Mouse (Mus musculus) MEL (cell line): Measurements from ENCODE around the gene March6. TPM values are rescaled to one million over a fixed set of nuclear protein-coding genes. Genes with fewer than 3 reads are reported as not detected.
A peak's percentile ranks its signal among the peaks of the same experiment; 100 is the strongest.

Experiments
- DNase-seq: peaks from one replicate; pipeline ENCODE4 v3.0.0; 2011; ENCODE audit warnings: low read depth, low spot score
- H3K27ac ChIP-seq: 2 replicates; pipeline ENCODE4 v1.5.1; 2012; ENCODE audit warnings: low read depth, mild to moderate bottlenecking, control low read depth, low read length, moderate library complexity; ENCODE audit not compliant: control insufficient read depth
- H3K27me3 ChIP-seq, 2 experiments: fragments of 150-350 bp in 1 of 2; sonication (generic) in 1 of 2; 2 replicates each; pipeline ENCODE4 v1.6.1; 2012; ENCODE audit warnings: low read length in 2 of 2, mild to moderate bottlenecking in 2 of 2, improper control_type of control experiment in 1 of 2, moderate library complexity in 1 of 2; ENCODE audit not compliant: insufficient read depth in 2 of 2, control insufficient read depth in 1 of 2
- H3K36me3 ChIP-seq, 2 experiments: 2 replicates each; pipeline ENCODE4 v1.6.1; 2012 to 2014; ENCODE audit warnings: low read length in 2 of 2, improper control_type of control experiment in 1 of 2, inconsistent platforms in 1 of 2, mild to moderate bottlenecking in 1 of 2; ENCODE audit not compliant: insufficient read depth in 2 of 2, control insufficient read depth in 1 of 2
- H3K4me1 ChIP-seq, 2 experiments: fragments of 150-350 bp in 1 of 2; sonication (generic) in 1 of 2; 2 replicates each; pipeline ENCODE4 v1.6.1; 2012; ENCODE audit warnings: low read length in 2 of 2, improper control_type of control experiment in 1 of 2, mild to moderate bottlenecking in 1 of 2; ENCODE audit not compliant: insufficient read depth in 2 of 2, control insufficient read depth in 1 of 2
- H3K4me3 ChIP-seq, 2 experiments: fragments of 150-350 bp in 1 of 2; sonication (generic) in 1 of 2; 2 replicates each; pipeline ENCODE4 v1.5.1; 2012; ENCODE audit warnings: low read depth in 2 of 2, low read length in 2 of 2, mild to moderate bottlenecking in 2 of 2, moderate library complexity in 2 of 2, control low read depth in 1 of 2, improper control_type of control experiment in 1 of 2; ENCODE audit not compliant: control insufficient read depth in 1 of 2, insufficient read depth in 1 of 2
- H3K79me2 ChIP-seq: 2 replicates; pipeline ENCODE4 v1.6.1; 2012; ENCODE audit warnings: mild to moderate bottlenecking, low read length, moderate library complexity; ENCODE audit not compliant: control insufficient read depth, poor library complexity, insufficient read depth
- H3K9ac ChIP-seq: 2 replicates; pipeline ENCODE4 v1.6.1; 2012; ENCODE audit warnings: low read depth, mild to moderate bottlenecking, control low read depth, low read length, moderate library complexity; ENCODE audit not compliant: control insufficient read depth, poor library complexity, severe bottlenecking
- H3K9me3 ChIP-seq: fragments of 150-350 bp; sonication (generic); replicated peaks from 2 replicates; pipeline ENCODE4 v1.6.1; 2012; ENCODE audit warnings: mild to moderate bottlenecking, low read length, improper control_type of control experiment, moderate library complexity; ENCODE audit not compliant: insufficient read depth
- ELF1 ChIP-seq: IDR thresholded peaks from 2 replicates; pipeline ENCODE4 v1.6.1; 2014; ENCODE audit warnings: low read depth, mild to moderate bottlenecking, inconsistent platforms, low read length, improper control_type of control experiment, moderate library complexity
- ETS1 ChIP-seq: IDR thresholded peaks from 2 replicates; pipeline ENCODE4 v1.6.1; 2012; ENCODE audit warnings: low read depth, mild to moderate bottlenecking, inconsistent platforms, low read length, improper control_type of control experiment, moderate library complexity
- GABPA ChIP-seq: IDR thresholded peaks from 2 replicates; pipeline ENCODE4 v1.6.1; 2012; ENCODE audit warnings: low read depth, mild to moderate bottlenecking, inconsistent platforms, low read length, improper control_type of control experiment, moderate library complexity
- GATA1 ChIP-seq: IDR thresholded peaks from 2 replicates; pipeline ENCODE4 v1.6.1; 2011; ENCODE audit warnings: low read depth, low read length, improper control_type of control experiment
- JUND ChIP-seq: IDR thresholded peaks from 2 replicates; pipeline ENCODE4 v1.6.1; 2011; ENCODE audit warnings: low read depth, mild to moderate bottlenecking, improper control_type of control experiment, low read length
- KAT2A ChIP-seq: conservative IDR thresholded peaks from 2 replicates; pipeline ENCODE4 v1.6.1; 2012; ENCODE audit warnings: low read depth, low read length, improper control_type of control experiment, inconsistent platforms
- MAX ChIP-seq: IDR thresholded peaks from 2 replicates; pipeline ENCODE4 v1.6.1; 2011; ENCODE audit warnings: low read length, improper control_type of control experiment
- MXI1 ChIP-seq: IDR thresholded peaks from 2 replicates; pipeline ENCODE4 v1.6.1; 2011; ENCODE audit warnings: mild to moderate bottlenecking, low read depth, low read length, improper control_type of control experiment
- NELFE ChIP-seq: IDR thresholded peaks from 2 replicates; pipeline ENCODE4 v1.6.1; 2011; ENCODE audit warnings: low read depth, low read length, improper control_type of control experiment
- RAD21 ChIP-seq: IDR thresholded peaks from 2 replicates; pipeline ENCODE4 v1.6.1; 2011; ENCODE audit warnings: mild to moderate bottlenecking, low read depth, low read length, improper control_type of control experiment
- SIN3A ChIP-seq: IDR thresholded peaks from 2 replicates; pipeline ENCODE4 v1.6.1; 2012; ENCODE audit warnings: low read length, improper control_type of control experiment, inconsistent platforms
- TCF12 ChIP-seq: IDR thresholded peaks from 2 replicates; pipeline ENCODE4 v1.6.1; 2014; ENCODE audit warnings: low read depth, mild to moderate bottlenecking, inconsistent platforms, low read length, improper control_type of control experiment, moderate library complexity
- USF1 ChIP-seq: IDR thresholded peaks from 2 replicates; pipeline ENCODE4 v1.6.1; 2014; ENCODE audit warnings: low read depth, mild to moderate bottlenecking, inconsistent platforms, low read length, improper control_type of control experiment, moderate library complexity
- ZC3H11A ChIP-seq: IDR thresholded peaks from 2 replicates; pipeline ENCODE4 v1.6.1; 2012; ENCODE audit warnings: low read depth, mild to moderate bottlenecking, inconsistent platforms, low read length, improper control_type of control experiment
- ZKSCAN1 ChIP-seq: IDR thresholded peaks from 2 replicates; pipeline ENCODE4 v1.6.1; 2012; ENCODE audit warnings: low read depth, mild to moderate bottlenecking, inconsistent platforms, low read length, improper control_type of control experiment, moderate library complexity
- polyA plus RNA-seq, 2 experiments: library from polyadenylated mRNA; stranded (reverse) in 1 of 2; unstranded in 1 of 2; fragments of >175 nt in 1 of 2; fragments of >200 nt in 1 of 2; gene quantifications; 2 replicates each; pipeline versions ENCODE4 v1.2.1 to v1.2.4; 2012; ENCODE audit warnings: low replicate concordance in 2 of 2, low read depth in 1 of 2; ENCODE audit not compliant: insufficient read length in 2 of 2, insufficient read depth in 1 of 2, missing spikeins in 1 of 2
- total RNA-seq: library from RNA; depleted of rRNA; stranded (reverse); fragments of 300-350 nt; gene quantifications from 2 replicates; pipeline ENCODE4 v1.2.3, GENCODE M21; 2012

Gene March6
- total and polyA plus RNA-seq, 3 experiments = 37.9 to 114 (median 62.5) TPM

- TF ChIP-seq TCF12 (no peak), GATA1 (0 out of 2 replicates have a peak, but pooled peaks have one; percentile 21), ZKSCAN1 (0 out of 2 replicates have a peak, but pooled peaks have one; percentile 33), NELFE (no peak), SIN3A (peak; percentile 64), ETS1 (no peak)
- Histone ChIP-seq H3K4me3 (peak overlapping the region; percentile 94 to 97), H3K27me3 (no peaks in the 10 kb centered on the region), H3K9ac (peak overlapping the region; percentile 97), H3K79me2 (peaks cover 67% of the 10 kb centered on the region), H3K4me1 (peaks cover 22 to 23% of the 10 kb centered on the region in 2 experiments), H3K36me3 (peaks cover 2 to 42% of the 10 kb centered on the region in 2 experiments; a peak in 3 of 4 replicates), H3K9me3 (no peaks in the 10 kb centered on the region), H3K27ac (no peak overlapping the region)
- DNase-seq = peak; percentile 34
Measured at GRCm38 (mm10) chr15:31529103-31529502, 1.8 kb downstream of the March6 start.

GRCm38 (mm10) chr15:31528477-31528876 lies 2.4 kb downstream of the March6 start:
- H3K4me3 ChIP-seq = no peak overlapping the region; a peak in 1 of 4 replicates
- H3K36me3 ChIP-seq = peaks cover 2 to 44% of the 10 kb centered on the region in 2 experiments
- H3K9me3 ChIP-seq = no peaks in the 10 kb centered on the region
- peak overlapping the region; percentile 5; the same call in 1 of the 2 replicates for H3K9ac ChIP-seq
- no peak for DNase-seq
- no peaks in the 10 kb centered on the region for H3K27me3 ChIP-seq
- peaks cover 73% of the 10 kb centered on the region for H3K79me2 ChIP-seq
- TF ChIP-seq JUND (no peak), MXI1 (peak; percentile 19; the same call in 1 of the 2 replicates), RAD21 (no peak)
- H3K4me1 ChIP-seq = peaks cover 19 to 20% of the 10 kb centered on the region in 2 experiments
- H3K27ac ChIP-seq = no peak overlapping the region

- no peak for DNase-seq
- no peak overlapping the region for H3K27ac ChIP-seq
- no peak overlapping the region for H3K4me3 ChIP-seq
- H3K79me2 ChIP-seq = peaks cover 86% of the 10 kb centered on the region
- TF ChIP-seq ELF1 (no peak), SIN3A (no peak), GABPA (no peak), ZC3H11A (no peak), NELFE (no peak), KAT2A (no peak), USF1 (no peak), MAX (no peak)
- H3K4me1 ChIP-seq = peaks cover 14 to 15% of the 10 kb centered on the region in 2 experiments
- H3K9me3 ChIP-seq = no peaks in the 10 kb centered on the region
- H3K27me3 ChIP-seq = no peaks in the 10 kb centered on the region
- peaks cover 2 to 49% of the 10 kb centered on the region in 2 experiments for H3K36me3 ChIP-seq
- no peak overlapping the region for H3K9ac ChIP-seq
Measured at GRCm38 (mm10) chr15:31526463-31526862, 4.4 kb downstream of the March6 start.
